Mouse (Mus musculus): ENCODE measurements at regions not wholly inside any gene's neighbourhood (a gene's known extent, or its start where the extent isn't known, plus 50 kb on each side); places are given as distances from the start of the nearest gene placed in this dataset.

DNA sequence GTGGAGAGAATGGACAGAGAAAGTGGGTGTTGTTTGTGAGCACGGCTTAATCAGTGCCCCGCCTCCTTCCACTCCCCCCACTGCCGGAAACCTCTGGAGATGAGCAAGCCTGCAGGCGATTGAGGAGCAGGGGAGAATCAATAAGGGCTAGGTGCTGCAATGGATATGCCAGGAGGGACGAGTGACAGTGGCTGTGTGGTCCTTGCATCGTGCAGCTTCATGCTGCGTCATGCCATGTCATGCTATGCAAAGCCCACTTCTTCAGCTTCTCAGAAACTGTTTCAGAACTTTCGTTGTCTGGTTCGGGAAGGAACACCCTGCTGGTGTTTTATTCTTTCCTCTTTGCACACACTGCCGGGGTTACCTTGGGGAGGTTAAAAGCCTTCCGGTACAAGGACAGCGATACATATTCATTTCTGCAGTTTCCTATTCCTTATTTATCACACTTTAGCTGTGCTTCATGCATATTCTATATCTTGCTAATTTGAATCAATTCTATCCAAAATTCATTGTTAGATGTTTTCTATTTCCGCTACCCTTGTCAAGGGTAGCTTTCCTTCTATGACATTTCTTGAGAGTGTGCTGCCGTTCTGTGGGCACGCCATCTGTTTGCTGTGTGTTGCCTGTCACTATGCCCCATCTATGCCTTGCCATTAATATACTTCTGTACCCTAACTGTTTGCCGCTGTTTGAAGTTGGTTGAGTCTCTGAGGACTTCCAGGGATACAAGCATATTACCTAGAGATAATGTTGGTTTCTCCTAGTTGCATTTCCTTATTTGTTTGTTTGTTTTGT, 202.8 kb upstream of the Stt3b start:
- Histone ChIP-seq H3K27ac (ENCODE audit: low read length) (no peak overlapping the region), H3K4me3 (replicated peaks; ENCODE audit: low read length) (no peak overlapping the region), H3K27me3 (replicated peaks; ENCODE audit: control insufficient read depth, insufficient read depth, low read length) (no peaks in the 10 kb centered on the region), H3K4me2 (ENCODE audit: low read length) (peak overlapping the region; percentile 16; the same call in 1 of the 2 replicates), H3K9ac (replicated peaks; ENCODE audit: low read depth, low read length) (no peak overlapping the region), H3K36me3 (ENCODE audit: control insufficient read depth, insufficient read depth) (no peaks in the 10 kb centered on the region), H3K4me1 (replicated peaks; ENCODE audit: control insufficient read depth, insufficient read depth, low read length) (peaks cover 6% of the 10 kb centered on the region; the same call in 1 of the 2 replicates), H3K9me3 (ENCODE audit: control insufficient read depth, low read length) (no peaks in the 10 kb centered on the region; the same call in 1 of the 2 replicates)
- WGBS = 51% methylated on average over 16 of the region's 16 CpGs
- peak; percentile 80 for ATAC-seq

DNA sequence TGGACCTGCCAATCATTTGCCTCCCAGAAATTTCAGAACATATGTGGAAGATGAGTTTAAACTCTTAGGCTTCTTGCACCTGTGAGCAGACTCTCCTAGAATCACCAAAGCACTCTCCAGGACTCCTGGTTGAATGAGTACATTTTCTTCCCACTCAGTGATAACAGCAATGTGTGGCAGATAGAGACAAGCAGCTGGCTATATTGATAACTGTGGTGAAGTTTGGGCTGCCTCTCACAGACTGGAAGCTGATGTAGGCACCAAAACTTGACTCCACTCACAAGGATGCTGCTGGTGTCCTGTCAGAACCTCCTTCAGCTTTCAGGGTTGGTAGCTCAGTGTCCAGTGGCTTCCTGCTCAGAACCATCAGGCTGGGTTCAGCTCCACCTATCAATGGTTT, 207.7 kb upstream of the Stt3b start:
- Histone ChIP-seq H3K9me3 (ENCODE audit: control insufficient read depth, low read length) (no peaks in the 10 kb centered on the region; the same call in 1 of the 2 replicates), H3K4me2 (ENCODE audit: low read length) (no peak overlapping the region), H3K9ac (replicated peaks; ENCODE audit: low read depth, low read length) (no peak overlapping the region), H3K4me1 (replicated peaks; ENCODE audit: control insufficient read depth, insufficient read depth, low read length) (peaks cover 2% of the 10 kb centered on the region; the same call in 1 of the 2 replicates), H3K27me3 (replicated peaks; ENCODE audit: control insufficient read depth, insufficient read depth, low read length) (no peaks in the 10 kb centered on the region), H3K36me3 (ENCODE audit: control insufficient read depth, insufficient read depth) (no peaks in the 10 kb centered on the region), H3K4me3 (replicated peaks; ENCODE audit: low read length) (no peak overlapping the region), H3K27ac (ENCODE audit: low read length) (no peak overlapping the region)
- ATAC-seq = no peak

DNA sequence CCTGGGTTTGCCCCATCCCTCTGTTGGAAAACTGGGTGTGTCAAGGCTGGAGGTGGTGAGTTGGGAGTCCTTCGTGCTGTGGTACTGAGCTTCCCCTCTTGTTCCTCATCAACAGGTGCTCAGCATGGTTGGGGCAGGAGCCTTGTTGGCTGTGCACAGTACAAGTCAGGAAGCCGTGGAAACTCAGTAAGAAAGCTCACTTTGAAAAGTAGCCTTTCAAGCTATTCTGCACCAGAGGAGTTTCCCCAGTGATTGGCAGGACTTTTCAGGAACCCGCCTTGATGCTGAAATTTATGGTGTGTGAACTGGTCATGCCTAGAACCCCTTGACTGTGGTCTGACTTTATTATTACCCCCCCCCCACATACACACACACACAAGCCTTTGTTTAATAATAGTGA, 213.9 kb upstream of the Stt3b start:
- H3K4me1 ChIP-seq (replicated peaks; ENCODE audit: control insufficient read depth, insufficient read depth, low read length) = no peaks in the 10 kb centered on the region
- H3K4me3 ChIP-seq (replicated peaks; ENCODE audit: low read length) = no peak overlapping the region
- H3K9me3 ChIP-seq (ENCODE audit: control insufficient read depth, low read length) = no peaks in the 10 kb centered on the region
- H3K27ac ChIP-seq (ENCODE audit: low read length) = no peak overlapping the region
- no peak overlapping the region for H3K4me2 ChIP-seq (ENCODE audit: low read length)
- no peaks in the 10 kb centered on the region for H3K27me3 ChIP-seq (replicated peaks; ENCODE audit: control insufficient read depth, insufficient read depth, low read length)
- WGBS = 66% methylated on average over 3 of the region's 3 CpGs
- no peak for ATAC-seq
- no peak overlapping the region for H3K9ac ChIP-seq (replicated peaks; ENCODE audit: low read depth, low read length)
- H3K36me3 ChIP-seq (ENCODE audit: control insufficient read depth, insufficient read depth) = no peaks in the 10 kb centered on the region

DNA sequence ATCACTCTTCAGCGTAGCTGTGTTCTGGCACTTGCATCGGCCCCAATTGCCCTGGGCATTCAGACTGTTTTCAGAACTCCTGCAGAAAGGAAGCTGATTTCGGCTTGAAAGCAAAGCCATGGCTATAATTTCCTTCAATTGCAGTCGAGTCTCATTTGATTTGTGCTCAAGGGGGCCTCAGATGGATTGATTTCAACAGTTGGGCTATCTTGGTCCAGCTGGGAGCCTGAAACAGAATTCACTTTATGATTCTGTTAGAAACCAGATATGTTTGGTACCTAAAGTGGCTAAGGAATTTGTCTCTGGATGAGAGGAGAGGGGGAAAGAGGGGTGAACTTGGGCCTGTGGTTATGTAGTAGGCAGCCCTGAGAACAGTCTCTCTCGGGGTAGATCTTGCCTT, 214.4 kb upstream of the Stt3b start:
- no peak overlapping the region for H3K9ac ChIP-seq (replicated peaks; ENCODE audit: low read depth, low read length)
- 60% methylated on average over 5 of the region's 5 CpGs for WGBS
- H3K4me1 ChIP-seq (replicated peaks; ENCODE audit: control insufficient read depth, insufficient read depth, low read length) = no peaks in the 10 kb centered on the region
- H3K27ac ChIP-seq (ENCODE audit: low read length) = no peak overlapping the region
- H3K36me3 ChIP-seq (ENCODE audit: control insufficient read depth, insufficient read depth) = no peaks in the 10 kb centered on the region
- no peak overlapping the region for H3K4me2 ChIP-seq (ENCODE audit: low read length)
- no peaks in the 10 kb centered on the region for H3K9me3 ChIP-seq (ENCODE audit: control insufficient read depth, low read length)
- H3K27me3 ChIP-seq (replicated peaks; ENCODE audit: control insufficient read depth, insufficient read depth, low read length) = no peaks in the 10 kb centered on the region
- ATAC-seq = no peak
- H3K4me3 ChIP-seq (replicated peaks; ENCODE audit: low read length) = no peak overlapping the region

DNA sequence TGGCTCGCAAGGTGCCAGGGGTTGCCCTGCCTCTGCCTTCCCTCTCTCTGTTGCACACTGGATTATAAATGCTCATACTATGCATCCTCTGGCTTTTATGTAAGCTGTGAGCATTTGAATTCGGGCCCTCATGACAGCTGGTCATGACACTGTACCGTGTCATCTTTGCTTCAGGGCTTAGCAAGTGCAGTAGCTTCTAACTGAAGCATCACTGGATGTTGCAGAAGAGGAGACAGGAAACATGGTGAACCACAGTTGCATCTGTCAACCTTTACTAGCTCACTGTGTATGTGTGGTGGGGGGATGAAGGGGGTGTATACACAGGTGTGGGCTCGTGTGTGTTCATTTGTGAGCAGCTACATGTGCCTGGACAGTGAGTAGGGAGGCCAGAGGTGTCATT, 216.1 kb upstream of the Stt3b start:
- no peak for ATAC-seq
- Histone ChIP-seq H3K27me3 (replicated peaks; ENCODE audit: control insufficient read depth, insufficient read depth, low read length) (no peaks in the 10 kb centered on the region), H3K4me1 (replicated peaks; ENCODE audit: control insufficient read depth, insufficient read depth, low read length) (no peaks in the 10 kb centered on the region), H3K36me3 (ENCODE audit: control insufficient read depth, insufficient read depth) (no peaks in the 10 kb centered on the region), H3K9ac (replicated peaks; ENCODE audit: low read depth, low read length) (no peak overlapping the region), H3K4me2 (ENCODE audit: low read length) (no peak overlapping the region), H3K9me3 (ENCODE audit: control insufficient read depth, low read length) (no peaks in the 10 kb centered on the region), H3K4me3 (replicated peaks; ENCODE audit: low read length) (no peak overlapping the region), H3K27ac (ENCODE audit: low read length) (no peak overlapping the region)
- WGBS = 86% methylated on average over 4 of the region's 4 CpGs

DNA sequence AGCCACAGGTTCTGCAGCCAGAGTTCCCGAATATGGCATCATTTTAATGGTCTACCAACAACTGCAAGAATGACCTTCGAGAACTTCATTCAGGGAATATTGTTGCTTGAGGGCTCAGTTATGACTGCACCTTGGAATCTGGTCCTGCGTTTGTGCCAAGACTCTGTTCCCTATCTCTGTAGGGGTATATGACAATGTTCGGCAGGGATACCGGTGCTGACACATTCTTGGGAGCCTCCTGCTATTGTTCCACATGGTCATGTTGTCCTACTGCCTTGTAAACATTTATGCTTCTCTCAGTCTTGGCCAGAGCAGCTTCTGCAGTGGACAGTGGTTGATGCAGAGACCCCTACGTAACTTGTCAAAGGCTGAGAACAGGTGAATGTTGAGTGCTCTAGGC, 216.8 kb upstream of the Stt3b start:
- no peaks in the 10 kb centered on the region for H3K36me3 ChIP-seq (ENCODE audit: control insufficient read depth, insufficient read depth)
- no peaks in the 10 kb centered on the region for H3K9me3 ChIP-seq (ENCODE audit: control insufficient read depth, low read length)
- H3K4me3 ChIP-seq (replicated peaks; ENCODE audit: low read length) = no peak overlapping the region
- 93% methylated on average over 6 of the region's 6 CpGs for WGBS
- H3K4me1 ChIP-seq (replicated peaks; ENCODE audit: control insufficient read depth, insufficient read depth, low read length) = no peaks in the 10 kb centered on the region
- no peak overlapping the region for H3K4me2 ChIP-seq (ENCODE audit: low read length)
- no peak overlapping the region for H3K27ac ChIP-seq (ENCODE audit: low read length)
- no peaks in the 10 kb centered on the region for H3K27me3 ChIP-seq (replicated peaks; ENCODE audit: control insufficient read depth, insufficient read depth, low read length)
- H3K9ac ChIP-seq (replicated peaks; ENCODE audit: low read depth, low read length) = no peak overlapping the region
- no peak for ATAC-seq

DNA sequence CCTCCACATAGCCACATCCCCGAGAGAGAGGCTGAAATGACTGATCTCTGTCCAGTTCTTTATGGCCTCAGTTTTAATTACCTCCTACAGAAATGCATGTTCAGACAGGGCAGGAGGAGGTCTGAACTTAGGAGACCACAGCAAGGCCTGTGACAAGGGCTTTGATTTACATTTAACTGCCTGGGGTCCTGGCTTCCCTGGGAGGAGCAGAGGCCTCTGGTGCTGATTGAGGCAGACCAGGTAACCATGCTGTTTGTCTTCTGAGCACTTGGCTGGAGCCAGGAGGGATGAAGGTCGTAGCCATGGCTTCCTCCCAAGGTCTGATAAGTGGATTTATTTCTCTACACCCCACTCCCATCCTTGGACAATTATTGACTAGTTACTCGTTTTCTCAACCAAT, 224.0 kb upstream of the Stt3b start:
- no peak overlapping the region for H3K4me3 ChIP-seq (replicated peaks; ENCODE audit: low read length)
- no peak overlapping the region for H3K4me2 ChIP-seq (ENCODE audit: low read length)
- H3K27ac ChIP-seq (ENCODE audit: low read length) = no peak overlapping the region
- no peaks in the 10 kb centered on the region for H3K36me3 ChIP-seq (ENCODE audit: control insufficient read depth, insufficient read depth)
- no peaks in the 10 kb centered on the region for H3K9me3 ChIP-seq (ENCODE audit: control insufficient read depth, low read length)
- no peak for ATAC-seq
- 49% methylated on average over 3 of the region's 3 CpGs for WGBS
- no peak overlapping the region for H3K9ac ChIP-seq (replicated peaks; ENCODE audit: low read depth, low read length)
- H3K27me3 ChIP-seq (replicated peaks; ENCODE audit: control insufficient read depth, insufficient read depth, low read length) = no peaks in the 10 kb centered on the region
- no peaks in the 10 kb centered on the region for H3K4me1 ChIP-seq (replicated peaks; ENCODE audit: control insufficient read depth, insufficient read depth, low read length)

DNA sequence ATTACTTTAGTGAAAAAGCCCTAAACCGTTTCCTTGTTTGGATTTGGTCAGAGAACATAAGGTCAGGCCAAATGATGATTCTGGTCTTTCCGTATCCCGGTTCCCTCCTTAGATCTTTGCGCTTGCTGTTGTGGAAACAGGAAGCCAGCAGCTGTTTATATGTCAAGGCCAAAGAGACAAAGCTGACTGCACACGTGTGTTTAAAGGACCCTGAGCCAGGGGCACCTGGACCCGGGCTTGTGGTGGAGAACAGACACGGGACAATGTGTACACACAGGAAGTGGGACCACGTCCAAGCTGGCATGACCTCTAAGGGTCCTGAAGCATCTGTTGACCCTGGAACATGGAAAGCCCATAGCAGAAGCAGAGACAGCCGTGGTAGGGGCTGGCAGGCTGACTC, 233.4 kb upstream of the Stt3b start:
- Histone ChIP-seq H3K4me2 (ENCODE audit: low read length) (no peak overlapping the region), H3K27ac (ENCODE audit: low read length) (no peak overlapping the region), H3K4me3 (replicated peaks; ENCODE audit: low read length) (no peak overlapping the region), H3K9me3 (ENCODE audit: control insufficient read depth, low read length) (no peaks in the 10 kb centered on the region), H3K4me1 (replicated peaks; ENCODE audit: control insufficient read depth, insufficient read depth, low read length) (peaks cover 4% of the 10 kb centered on the region; the same call in 1 of the 2 replicates), H3K9ac (replicated peaks; ENCODE audit: low read depth, low read length) (no peak overlapping the region), H3K27me3 (replicated peaks; ENCODE audit: control insufficient read depth, insufficient read depth, low read length) (no peaks in the 10 kb centered on the region), H3K36me3 (ENCODE audit: control insufficient read depth, insufficient read depth) (no peaks in the 10 kb centered on the region)
- 85% methylated on average over 9 of the region's 9 CpGs for WGBS
- ATAC-seq = no peak

DNA sequence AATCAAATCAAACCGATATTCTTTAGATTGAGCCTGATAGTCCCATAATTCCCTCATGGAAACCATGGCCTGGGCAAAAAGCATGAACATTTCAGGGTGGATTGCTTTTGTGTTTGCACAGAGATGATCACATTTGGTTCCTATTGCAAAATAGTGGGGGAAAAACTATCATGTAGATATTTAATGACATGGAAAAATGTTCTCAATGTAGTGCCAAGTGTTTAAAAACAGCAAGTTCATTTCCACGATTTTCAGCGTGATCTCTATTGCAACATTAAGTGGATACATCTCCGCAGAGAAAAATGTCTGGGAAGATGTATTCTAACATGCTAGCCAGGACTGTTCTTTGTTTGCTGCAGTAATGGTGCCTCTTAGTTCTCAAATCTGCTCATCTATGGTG, 235.0 kb upstream of the Stt3b start:
- H3K4me2 ChIP-seq (ENCODE audit: low read length) = no peak overlapping the region
- H3K9me3 ChIP-seq (ENCODE audit: control insufficient read depth, low read length) = no peaks in the 10 kb centered on the region
- no peak overlapping the region for H3K27ac ChIP-seq (ENCODE audit: low read length)
- 86% methylated on average over 4 of the region's 4 CpGs for WGBS
- H3K4me1 ChIP-seq (replicated peaks; ENCODE audit: control insufficient read depth, insufficient read depth, low read length) = peaks cover 4% of the 10 kb centered on the region; the same call in 1 of the 2 replicates
- no peak overlapping the region for H3K4me3 ChIP-seq (replicated peaks; ENCODE audit: low read length)
- ATAC-seq = no peak
- no peak overlapping the region for H3K9ac ChIP-seq (replicated peaks; ENCODE audit: low read depth, low read length)
- no peaks in the 10 kb centered on the region for H3K36me3 ChIP-seq (ENCODE audit: control insufficient read depth, insufficient read depth)
- no peaks in the 10 kb centered on the region for H3K27me3 ChIP-seq (replicated peaks; ENCODE audit: control insufficient read depth, insufficient read depth, low read length)

DNA sequence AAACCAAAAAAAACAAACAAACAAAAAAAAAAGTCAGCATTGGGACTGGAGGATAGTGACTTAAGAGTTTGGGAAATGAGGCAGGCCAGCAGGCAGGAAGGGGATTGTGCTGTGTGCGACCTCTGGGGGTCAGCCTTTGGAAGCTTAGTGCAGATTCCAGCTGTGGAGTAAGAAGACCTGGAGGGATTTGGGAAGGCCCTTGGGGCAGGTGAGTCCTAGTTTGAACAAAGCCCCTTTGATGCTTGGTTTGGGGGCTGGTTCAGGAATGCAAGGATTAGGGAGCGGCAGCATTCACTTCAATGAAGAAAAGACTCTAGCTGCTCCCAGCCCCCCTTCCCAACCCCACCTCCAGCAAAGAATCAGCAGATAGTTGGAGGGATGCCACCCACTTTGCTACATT, 235.6 kb upstream of the Stt3b start:
- no peak for ATAC-seq
- Histone ChIP-seq H3K9ac (replicated peaks; ENCODE audit: low read depth, low read length) (no peak overlapping the region), H3K27ac (ENCODE audit: low read length) (no peak overlapping the region), H3K4me2 (ENCODE audit: low read length) (no peak overlapping the region), H3K36me3 (ENCODE audit: control insufficient read depth, insufficient read depth) (no peaks in the 10 kb centered on the region), H3K9me3 (ENCODE audit: control insufficient read depth, low read length) (no peaks in the 10 kb centered on the region), H3K4me1 (replicated peaks; ENCODE audit: control insufficient read depth, insufficient read depth, low read length) (peaks cover 4% of the 10 kb centered on the region; the same call in 1 of the 2 replicates), H3K4me3 (replicated peaks; ENCODE audit: low read length) (no peak overlapping the region), H3K27me3 (replicated peaks; ENCODE audit: control insufficient read depth, insufficient read depth, low read length) (no peaks in the 10 kb centered on the region)
- 37% methylated on average over 2 of the region's 2 CpGs for WGBS
